Mouse (Mus musculus) cerebellum, adult 2 months (tissue): ENCODE results near the gene Ankrd9.

Source experiments
- CTCF ChIP-seq: fragments of 200-500 bp; IDR thresholded peaks from 2 replicates; pipeline ENCODE4 v1.5.1; 2011; ENCODE audit warnings: low read depth, mild to moderate bottlenecking, control low read depth, low read length, moderate library complexity, borderline replicate concordance; ENCODE audit not compliant: insufficient read depth
- POLR2A ChIP-seq: fragments of 200-500 bp; IDR thresholded peaks from 2 replicates; pipeline ENCODE4 v1.6.1; 2011; ENCODE audit warnings: low read length, control low read depth, borderline replicate concordance; ENCODE audit not compliant: insufficient read depth

- TF ChIP-seq CTCF (no peak), POLR2A (no peak)
Measured at GRCm38 (mm10) chr12:110984598-110984997, 5.8 kb upstream of the Ankrd9 start.
